Mouse (Mus musculus) heart, embryonic 15.5 days (tissue): Measurements from ENCODE around the gene a. TPM values are rescaled to one million over a fixed set of nuclear protein-coding genes. Genes with fewer than 3 reads are reported as not detected.

Experiments
- ATAC-seq: fragments of 200-750 bp; cut with Nextera tagmentation; replicated peaks from 2 replicates; pipeline ENCODE4 v1.8.0; 2017; ENCODE audit warnings: low read depth, moderate TSS enrichment; ENCODE audit not compliant: insufficient number of reproducible peaks, insufficient read depth, low FRiP score
- H3K27ac ChIP-seq: fragments of 300-500 bp; sonication (generic); 2 replicates; pipeline ENCODE4 v1.5.1; 2015; ENCODE audit warnings: mild to moderate bottlenecking, inconsistent platforms
- H3K27me3 ChIP-seq: fragments of 300-500 bp; sonication (generic); 2 replicates; pipeline ENCODE4 v1.6.1; 2015; ENCODE audit warnings: inconsistent platforms
- H3K36me3 ChIP-seq: fragments of 300-500 bp; sonication (generic); 2 replicates; pipeline ENCODE4 v1.6.1; 2015; ENCODE audit warnings: mild to moderate bottlenecking, inconsistent platforms
- H3K4me1 ChIP-seq: fragments of 300-500 bp; sonication (generic); replicated peaks from 2 replicates; pipeline ENCODE4 v1.6.1; 2015; ENCODE audit warnings: inconsistent platforms
- H3K4me2 ChIP-seq: fragments of 300-500 bp; sonication (generic); 2 replicates; pipeline ENCODE4 v1.6.1; 2015; ENCODE audit warnings: inconsistent platforms, mild to moderate bottlenecking, moderate library complexity
- H3K4me3 ChIP-seq: fragments of 300-500 bp; sonication (generic); 2 replicates; pipeline ENCODE4 v1.5.1; 2015; ENCODE audit warnings: mild to moderate bottlenecking, inconsistent platforms
- H3K9ac ChIP-seq: fragments of 300-500 bp; sonication (generic); 2 replicates; pipeline ENCODE4 v1.6.1; 2015; ENCODE audit warnings: mild to moderate bottlenecking, inconsistent platforms
- H3K9me3 ChIP-seq: fragments of 300-500 bp; sonication (generic); replicated peaks from 2 replicates; pipeline ENCODE4 v1.6.1; 2016; ENCODE audit warnings: inconsistent platforms
- WGBS: fragments of 180-500 bp; shearing (Covaris S2); methylation state at CpG from one replicate; pipeline ENCODE4 v1.1.7; 2015; ENCODE audit warnings: mixed read lengths; 5-methylcytosine and 5-hydroxymethylcytosine counted together
- polyA plus RNA-seq: library from polyadenylated mRNA; unstranded; fragments of >200 nt; fragmentation: Nextera tagmentation; extraction: Ambion mirVana; gene quantifications from 2 replicates; pipeline ENCODE4 v1.2.1, GENCODE M21; 2015

a gene
- polyA plus RNA-seq, 1 experiment from 2014 or later = 0.30 TPM

- no peaks in the 10 kb centered on the region for H3K9me3 ChIP-seq
- no peak overlapping the region for H3K9ac ChIP-seq
- H3K27me3 ChIP-seq = no peaks in the 10 kb centered on the region
- no peak for ATAC-seq
- WGBS = 54% methylated on average over 3 of the region's 3 CpGs
- H3K36me3 ChIP-seq = no peaks in the 10 kb centered on the region
- H3K4me2 ChIP-seq = no peak overlapping the region
- H3K4me1 ChIP-seq = peaks cover 9% of the 10 kb centered on the region
- no peak overlapping the region for H3K27ac ChIP-seq
- no peak overlapping the region for H3K4me3 ChIP-seq
Measured at GRCm38 (mm10) chr2:154763226-154763625, 28.0 kb upstream of the a start.

- Histone ChIP-seq H3K9ac (no peak overlapping the region), H3K4me3 (no peak overlapping the region), H3K27me3 (no peaks in the 10 kb centered on the region), H3K4me1 (peaks cover 9% of the 10 kb centered on the region), H3K4me2 (no peak overlapping the region), H3K36me3 (no peaks in the 10 kb centered on the region), H3K27ac (no peak overlapping the region), H3K9me3 (no peaks in the 10 kb centered on the region)
- 78% methylated on average over 9 of the region's 9 CpGs for WGBS
- ATAC-seq = no peak
Measured at GRCm38 (mm10) chr2:154764828-154765497, 26.2 kb upstream of the a start.

GRCm38 (mm10) chr2:154765554-154766008 lies 25.6 kb upstream of the a start:
- Histone ChIP-seq H3K4me2 (no peak overlapping the region), H3K9me3 (no peaks in the 10 kb centered on the region), H3K4me3 (no peak overlapping the region), H3K36me3 (no peaks in the 10 kb centered on the region), H3K27me3 (no peaks in the 10 kb centered on the region), H3K27ac (no peak overlapping the region), H3K4me1 (peaks cover 9% of the 10 kb centered on the region), H3K9ac (no peak overlapping the region)
- WGBS = 72% methylated on average over 8 of the region's 8 CpGs
- ATAC-seq = no peak

- 90% methylated on average over 6 of the region's 6 CpGs for WGBS
- no peaks in the 10 kb centered on the region for H3K9me3 ChIP-seq
- no peak overlapping the region for H3K9ac ChIP-seq
- H3K4me1 ChIP-seq = peaks cover 9% of the 10 kb centered on the region
- H3K27ac ChIP-seq = no peak overlapping the region
- no peak for ATAC-seq
- H3K36me3 ChIP-seq = no peaks in the 10 kb centered on the region
- H3K4me2 ChIP-seq = no peak overlapping the region
- H3K4me3 ChIP-seq = no peak overlapping the region
- H3K27me3 ChIP-seq = no peaks in the 10 kb centered on the region
Measured at GRCm38 (mm10) chr2:154767051-154767450, 24.2 kb upstream of the a start.

- Histone ChIP-seq H3K4me1 (no peaks in the 10 kb centered on the region), H3K9ac (no peak within 1 kb of the TSS), H3K27ac (no peak within 1 kb of the TSS), H3K27me3 (no peaks in the 10 kb centered on the region), H3K4me2 (no peak within 1 kb of the TSS), H3K36me3 (no peaks in the 10 kb centered on the region), H3K9me3 (no peaks in the 10 kb centered on the region), H3K4me3 (no peak within 1 kb of the TSS)
- no peak for ATAC-seq
Measured at GRCm38 (mm10) chr2:154769930-154770329, 21.3 kb upstream of the a start, which contains the start of gene Gm14214. Gene Gm14214, minus strand, starts transcription at chr2:154770030.

GRCm38 (mm10) chr2:154771604-154772003 lies 19.6 kb upstream of the a start:
- Histone ChIP-seq H3K27me3 (no peaks in the 10 kb centered on the region), H3K9me3 (no peaks in the 10 kb centered on the region), H3K4me2 (no peak overlapping the region), H3K9ac (no peak overlapping the region), H3K4me3 (no peak overlapping the region), H3K27ac (no peak overlapping the region), H3K4me1 (no peaks in the 10 kb centered on the region), H3K36me3 (no peaks in the 10 kb centered on the region)
- no peak for ATAC-seq
- WGBS = 79% methylated on average over 8 of the region's 8 CpGs

- whole genome bisulfite sequencing = 82% methylated on average over 1 of the region's 1 CpGs
- ATAC-seq = no peak
- H3K27me3 ChIP-seq = no peaks in the 10 kb centered on the region
- no peaks in the 10 kb centered on the region for H3K36me3 ChIP-seq
- no peak overlapping the region for H3K27ac ChIP-seq
- no peaks in the 10 kb centered on the region for H3K9me3 ChIP-seq
- no peak overlapping the region for H3K9ac ChIP-seq
- H3K4me2 ChIP-seq = no peak overlapping the region
- no peaks in the 10 kb centered on the region for H3K4me1 ChIP-seq
- no peak overlapping the region for H3K4me3 ChIP-seq
Measured at GRCm38 (mm10) chr2:154774032-154774431, 17.2 kb upstream of the a start.

GRCm38 (mm10) chr2:154776496-154776895 lies 14.7 kb upstream of the a start:
- 53% methylated on average over 7 of the region's 7 CpGs for WGBS
- Histone ChIP-seq H3K4me1 (no peaks in the 10 kb centered on the region), H3K4me2 (no peak overlapping the region), H3K9ac (no peak overlapping the region), H3K4me3 (no peak overlapping the region), H3K27me3 (no peaks in the 10 kb centered on the region), H3K9me3 (no peaks in the 10 kb centered on the region), H3K27ac (no peak overlapping the region), H3K36me3 (no peaks in the 10 kb centered on the region)
- ATAC-seq = no peak

- Histone ChIP-seq H3K4me3 (no peak overlapping the region), H3K9ac (no peak overlapping the region), H3K27me3 (no peaks in the 10 kb centered on the region), H3K27ac (no peak overlapping the region), H3K4me1 (no peaks in the 10 kb centered on the region), H3K4me2 (no peak overlapping the region), H3K36me3 (no peaks in the 10 kb centered on the region), H3K9me3 (no peaks in the 10 kb centered on the region)
- 54% methylated on average over 3 of the region's 3 CpGs for WGBS
- ATAC-seq = no peak
Measured at GRCm38 (mm10) chr2:154779648-154780047, 11.6 kb upstream of the a start.

GRCm38 (mm10) chr2:154782361-154782760 lies 8.8 kb upstream of the a start:
- Histone ChIP-seq H3K27me3 (no peaks in the 10 kb centered on the region), H3K4me1 (no peaks in the 10 kb centered on the region), H3K9me3 (no peaks in the 10 kb centered on the region), H3K4me2 (no peak overlapping the region), H3K4me3 (no peak overlapping the region), H3K9ac (no peak overlapping the region), H3K36me3 (no peaks in the 10 kb centered on the region), H3K27ac (no peak overlapping the region)
- ATAC-seq = no peak
- WGBS = 72% methylated on average over 4 of the region's 4 CpGs

- Histone ChIP-seq H3K9ac (no peak overlapping the region), H3K36me3 (no peaks in the 10 kb centered on the region), H3K4me3 (no peak overlapping the region), H3K4me1 (no peaks in the 10 kb centered on the region), H3K9me3 (no peaks in the 10 kb centered on the region), H3K27me3 (no peaks in the 10 kb centered on the region), H3K4me2 (no peak overlapping the region), H3K27ac (no peak overlapping the region)
- WGBS = 74% methylated on average over 17 of the region's 17 CpGs
- ATAC-seq = no peak
Measured at GRCm38 (mm10) chr2:154782856-154783650, 8.1 kb upstream of the a start.

- 52% methylated on average over 3 of the region's 3 CpGs for WGBS
- no peak overlapping the region for H3K9ac ChIP-seq
Measured at GRCm38 (mm10) chr2:154785284-154785683, 5.9 kb upstream of the a start.

More at GRCm38 (mm10) chr2:154785284-154785683, 5.9 kb upstream of the a start:
- ATAC-seq = no peak
- no peaks in the 10 kb centered on the region for H3K36me3 ChIP-seq
- H3K9me3 ChIP-seq = no peaks in the 10 kb centered on the region
- H3K27ac ChIP-seq = no peak overlapping the region
- no peak overlapping the region for H3K4me2 ChIP-seq
- no peak overlapping the region for H3K4me3 ChIP-seq
- H3K27me3 ChIP-seq = no peaks in the 10 kb centered on the region
- peaks cover 5% of the 10 kb centered on the region for H3K4me1 ChIP-seq
